Mouse (Mus musculus) adrenal gland, postnatal 0 days (tissue): ENCODE measurements around the gene Pex11g. TPM values are rescaled to one million over a fixed set of nuclear protein-coding genes. Genes with fewer than 3 reads are reported as not detected.

Source experiments
- polyA plus RNA-seq: library from polyadenylated mRNA; unstranded; fragments of >200 nt; fragmentation: Nextera tagmentation; extraction: Ambion mirVana; gene quantifications from 2 replicates; pipeline ENCODE4 v1.2.1, GENCODE M21; 2015

Pex11g gene
- 5.8 and 11.0 TPM in 2 replicates for polyA plus RNA-seq

GRCm38 (mm10) chr8:3467006-3467885, at the start of gene Pex11g:
TSS of gene Pex11g (minus strand) at chr8:3467680.

GRCm38 (mm10) chr8:3515260-3515671, 47.8 kb upstream of the Pex11g start, which contains the start of gene Pnpla6:
TSS of gene Pnpla6 (plus strand) at chr8:3515384.

GRCm38 (mm10) chr8:3500235-3501090, 33.0 kb upstream of the Pex11g start, which contains the start of gene Mcoln1:
TSS of gene Mcoln1 (plus strand) at chr8:3500457.

GRCm38 (mm10) chr8:3492901-3493844, 25.7 kb upstream of the Pex11g start, which contains the start of gene Zfp358:
TSS of gene Zfp358 (plus strand) at chr8:3493138.

GRCm38 (mm10) chr8:3470562-3470961, 3.1 kb upstream of the Pex11g start, which contains the start of gene Tex45:
TSS of gene Tex45 (plus strand) at chr8:3470862.

Other genes with a start within 250 kb of the Pex11g start
- gene Insr, start 188.1 kb downstream of the Pex11g start, polyA plus RNA-seq = 34.1 and 62.0 TPM in 2 replicates
- gene A430078G23Rik, start 114.3 kb downstream of the Pex11g start, polyA plus RNA-seq = 0.12 TPM in 1 of 2 replicates, not detected in the other
- 4.2 and 6.0 TPM in 2 replicates for gene Arhgef18, start 74.7 kb downstream of the Pex11g start, polyA plus RNA-seq
- gene Tex45, start 3.2 kb upstream of the Pex11g start, polyA plus RNA-seq = 0.14 TPM in 1 of 2 replicates, not detected in the other
- gene Zfp358, start 25.5 kb upstream of the Pex11g start, polyA plus RNA-seq = 28.0 and 29.2 TPM in 2 replicates
- gene Mcoln1, start 32.8 kb upstream of the Pex11g start, polyA plus RNA-seq = 42.7 and 55.1 TPM in 2 replicates
- gene Pnpla6, start 47.7 kb upstream of the Pex11g start, polyA plus RNA-seq = 18.1 and 21.1 TPM in 2 replicates
- 0.68 and 1.5 TPM in 2 replicates for gene C330021F23Rik, start 100.3 kb upstream of the Pex11g start, polyA plus RNA-seq
- 2.9 and 8.1 TPM in 2 replicates for gene Camsap3, start 119.6 kb upstream of the Pex11g start, polyA plus RNA-seq
- gene Xab2, start 153.6 kb upstream of the Pex11g start, polyA plus RNA-seq = 26.3 and 31.5 TPM in 2 replicates
- gene Pet100, start 153.9 kb upstream of the Pex11g start, polyA plus RNA-seq = 267 and 643 TPM in 2 replicates
- gene Pcp2, start 157.9 kb upstream of the Pex11g start, polyA plus RNA-seq = 0.17 TPM in 1 of 2 replicates, not detected in the other
- gene Stxbp2, start 163.3 kb upstream of the Pex11g start, polyA plus RNA-seq = 40.3 and 82.1 TPM in 2 replicates
- gene Retn, start 188.1 kb upstream of the Pex11g start, polyA plus RNA-seq = 1.4 TPM in 1 of 2 replicates, not detected in the other
- 0.98 and 1.4 TPM in 2 replicates for gene Mcemp1, start 198.1 kb upstream of the Pex11g start, polyA plus RNA-seq
- gene Fcor, start 204.7 kb upstream of the Pex11g start, polyA plus RNA-seq = 6.3 and 6.8 TPM in 2 replicates
- gene Trappc5, start 208.6 kb upstream of the Pex11g start, polyA plus RNA-seq = 26.5 and 28.8 TPM in 2 replicates
- 0.19 TPM in 1 of 2 replicates, not detected in the other for gene Fcer2a, start 226.5 kb upstream of the Pex11g start, polyA plus RNA-seq